Mouse (Mus musculus): ENCODE data around the gene Cmtm8. TPM values are rescaled to one million over a fixed set of nuclear protein-coding genes. Genes with fewer than 3 reads are reported as not detected.

The Cmtm8 gene
- polyA plus RNA-seq, 1 experiment: 15.4 TPM

- no peak overlapping the region for H3K4me3 ChIP-seq (ENCODE audit: control insufficient read depth, insufficient read depth, low read length)
- no peaks in the 10 kb centered on the region for H3K27me3 ChIP-seq (ENCODE audit: control insufficient read depth, insufficient read depth, low read length)
- 25% methylated on average over 4 of the region's 4 CpGs for WGBS
- no peaks in the 10 kb centered on the region for H3K36me3 ChIP-seq (ENCODE audit: control insufficient read depth, insufficient read depth, low read length)
- peak overlapping the region; percentile 46; the same call in 1 of the 2 replicates for H3K27ac ChIP-seq (ENCODE audit: control insufficient read depth, insufficient read depth, low read length)
- no peak for DNase-seq
- H3K4me1 ChIP-seq (replicated peaks; ENCODE audit: control insufficient read depth, insufficient read depth, low read length): peaks cover 29% of the 10 kb centered on the region
- TF ChIP-seq CTCF (IDR thresholded peaks at IDR 0.05; ENCODE audit: borderline replicate concordance, control insufficient read depth, extremely low read depth, insufficient read depth, low read length, poor library complexity) (no peak), POLR2A (IDR thresholded peaks at IDR 0.05; ENCODE audit: control insufficient read depth, extremely low read depth, insufficient read depth, low read length, poor library complexity) (no peak)
Measured at GRCm38 (mm10) chr9:114794491-114794890, 49.5 kb downstream of the Cmtm8 start.

GRCm38 (mm10) chr9:114793764-114794295 is 50.1 kb downstream of the Cmtm8 start:
- WGBS: 60% methylated on average over 9 of the region's 9 CpGs
- DNase-seq: no peak
- H3K27me3 ChIP-seq (ENCODE audit: control insufficient read depth, insufficient read depth, low read length): no peaks in the 10 kb centered on the region
- no peak overlapping the region for H3K4me3 ChIP-seq (ENCODE audit: control insufficient read depth, insufficient read depth, low read length)
- H3K4me1 ChIP-seq (replicated peaks; ENCODE audit: control insufficient read depth, insufficient read depth, low read length): peaks cover 31% of the 10 kb centered on the region
- TF ChIP-seq POLR2A (IDR thresholded peaks at IDR 0.05; ENCODE audit: control insufficient read depth, extremely low read depth, insufficient read depth, low read length, poor library complexity) (no peak), CTCF (IDR thresholded peaks at IDR 0.05; ENCODE audit: borderline replicate concordance, control insufficient read depth, extremely low read depth, insufficient read depth, low read length, poor library complexity) (no peak)
- no peak overlapping the region for H3K27ac ChIP-seq (ENCODE audit: control insufficient read depth, insufficient read depth, low read length)
- H3K36me3 ChIP-seq (ENCODE audit: control insufficient read depth, insufficient read depth, low read length): no peaks in the 10 kb centered on the region

- TF ChIP-seq POLR2A (IDR thresholded peaks at IDR 0.05; ENCODE audit: control insufficient read depth, extremely low read depth, insufficient read depth, low read length, poor library complexity) (no peak), CTCF (IDR thresholded peaks at IDR 0.05; ENCODE audit: borderline replicate concordance, control insufficient read depth, extremely low read depth, insufficient read depth, low read length, poor library complexity) (no peak)
- H3K36me3 ChIP-seq (ENCODE audit: control insufficient read depth, insufficient read depth, low read length): no peaks in the 10 kb centered on the region
- H3K27ac ChIP-seq (ENCODE audit: control insufficient read depth, insufficient read depth, low read length): no peak overlapping the region
- no peaks in the 10 kb centered on the region for H3K27me3 ChIP-seq (ENCODE audit: control insufficient read depth, insufficient read depth, low read length)
- no peak for DNase-seq
- peaks cover 37% of the 10 kb centered on the region for H3K4me1 ChIP-seq (replicated peaks; ENCODE audit: control insufficient read depth, insufficient read depth, low read length)
- H3K4me3 ChIP-seq (ENCODE audit: control insufficient read depth, insufficient read depth, low read length): no peak overlapping the region
- WGBS: 71% methylated on average over 8 of the region's 8 CpGs
Measured at GRCm38 (mm10) chr9:114789989-114790388, 54.0 kb downstream of the Cmtm8 start.

GRCm38 (mm10) chr9:114789557-114789956 is 54.4 kb downstream of the Cmtm8 start:
- Histone ChIP-seq H3K27ac (ENCODE audit: control insufficient read depth, insufficient read depth, low read length) (no peak overlapping the region), H3K4me1 (replicated peaks; ENCODE audit: control insufficient read depth, insufficient read depth, low read length) (peaks cover 34% of the 10 kb centered on the region), H3K27me3 (ENCODE audit: control insufficient read depth, insufficient read depth, low read length) (no peaks in the 10 kb centered on the region), H3K36me3 (ENCODE audit: control insufficient read depth, insufficient read depth, low read length) (no peaks in the 10 kb centered on the region), H3K4me3 (ENCODE audit: control insufficient read depth, insufficient read depth, low read length) (no peak overlapping the region)
- 26% methylated on average over 7 of the region's 7 CpGs for WGBS
- no peak for DNase-seq
- TF ChIP-seq POLR2A (IDR thresholded peaks at IDR 0.05; ENCODE audit: control insufficient read depth, extremely low read depth, insufficient read depth, low read length, poor library complexity) (no peak), CTCF (IDR thresholded peaks at IDR 0.05; ENCODE audit: borderline replicate concordance, control insufficient read depth, extremely low read depth, insufficient read depth, low read length, poor library complexity) (no peak)

GRCm38 (mm10) chr9:114788697-114789096 is 55.3 kb downstream of the Cmtm8 start:
- TF ChIP-seq POLR2A (IDR thresholded peaks at IDR 0.05; ENCODE audit: control insufficient read depth, extremely low read depth, insufficient read depth, low read length, poor library complexity): no peak
- TF ChIP-seq CTCF (IDR thresholded peaks at IDR 0.05; ENCODE audit: borderline replicate concordance, control insufficient read depth, extremely low read depth, insufficient read depth, low read length, poor library complexity): no peak
- H3K27ac ChIP-seq (ENCODE audit: control insufficient read depth, insufficient read depth, low read length): no peak overlapping the region
- H3K4me3 ChIP-seq (ENCODE audit: control insufficient read depth, insufficient read depth, low read length): no peak overlapping the region
- H3K4me1 ChIP-seq (replicated peaks; ENCODE audit: control insufficient read depth, insufficient read depth, low read length): peaks cover 26% of the 10 kb centered on the region
- 82% methylated on average over 8 of the region's 8 CpGs for WGBS
- H3K27me3 ChIP-seq (ENCODE audit: control insufficient read depth, insufficient read depth, low read length): no peaks in the 10 kb centered on the region
- H3K36me3 ChIP-seq (ENCODE audit: control insufficient read depth, insufficient read depth, low read length): no peaks in the 10 kb centered on the region
- DNase-seq: no peak

- TF ChIP-seq CTCF (IDR thresholded peaks at IDR 0.05; ENCODE audit: borderline replicate concordance, control insufficient read depth, extremely low read depth, insufficient read depth, low read length, poor library complexity) (no peak), POLR2A (IDR thresholded peaks at IDR 0.05; ENCODE audit: control insufficient read depth, extremely low read depth, insufficient read depth, low read length, poor library complexity) (no peak)
- H3K27me3 ChIP-seq (ENCODE audit: control insufficient read depth, insufficient read depth, low read length): no peaks in the 10 kb centered on the region
- no peaks in the 10 kb centered on the region for H3K36me3 ChIP-seq (ENCODE audit: control insufficient read depth, insufficient read depth, low read length)
- peaks cover 26% of the 10 kb centered on the region for H3K4me1 ChIP-seq (replicated peaks; ENCODE audit: control insufficient read depth, insufficient read depth, low read length)
- WGBS: 10% methylated on average over 7 of the region's 7 CpGs
- H3K4me3 ChIP-seq (ENCODE audit: control insufficient read depth, insufficient read depth, low read length): no peak overlapping the region
- H3K27ac ChIP-seq (ENCODE audit: control insufficient read depth, insufficient read depth, low read length): no peak overlapping the region
- no peak for DNase-seq
Measured at GRCm38 (mm10) chr9:114787716-114788115, 56.2 kb downstream of the Cmtm8 start.

GRCm38 (mm10) chr9:114787134-114787533 is 56.8 kb downstream of the Cmtm8 start:
- WGBS: 90% methylated on average over 5 of the region's 5 CpGs
- Histone ChIP-seq H3K27ac (ENCODE audit: control insufficient read depth, insufficient read depth, low read length) (no peak overlapping the region), H3K36me3 (ENCODE audit: control insufficient read depth, insufficient read depth, low read length) (no peaks in the 10 kb centered on the region), H3K4me3 (ENCODE audit: control insufficient read depth, insufficient read depth, low read length) (no peak overlapping the region), H3K27me3 (ENCODE audit: control insufficient read depth, insufficient read depth, low read length) (no peaks in the 10 kb centered on the region), H3K4me1 (replicated peaks; ENCODE audit: control insufficient read depth, insufficient read depth, low read length) (peaks cover 27% of the 10 kb centered on the region)
- TF ChIP-seq CTCF (IDR thresholded peaks at IDR 0.05; ENCODE audit: borderline replicate concordance, control insufficient read depth, extremely low read depth, insufficient read depth, low read length, poor library complexity): no peak
- TF ChIP-seq POLR2A (IDR thresholded peaks at IDR 0.05; ENCODE audit: control insufficient read depth, extremely low read depth, insufficient read depth, low read length, poor library complexity): no peak
- DNase-seq: no peak

All from thymus, adult 2 months (tissue).